Mouse (Mus musculus): ENCODE measurements at regions not wholly inside any gene's neighbourhood (a gene's known extent, or its start where the extent isn't known, plus 50 kb on each side); places are given as distances from the start of the nearest gene placed in this dataset.

GRCm38 (mm10) chr3:105375820-105376219, 76.3 kb upstream of the Kcnd3 start:
- WGBS = 25% methylated on average over 7 of the region's 7 CpGs
- peak overlapping the region; percentile 85 for H3K27ac ChIP-seq (ENCODE audit: low read depth)
- H3K9ac ChIP-seq (replicated peaks; ENCODE audit: low read depth, low read length) = peak overlapping the region; percentile 64
- ATAC-seq (ENCODE audit: insufficient read depth, low read depth) (peak; percentile 77), DNase-seq (ENCODE audit: low spot score) (peak; percentile 35)
- peak overlapping the region; percentile 48 for H3K4me3 ChIP-seq (ENCODE audit: low read depth, low read length)
- H3K27me3 ChIP-seq (ENCODE audit: control insufficient read depth, insufficient read depth, low read length) = no peaks in the 10 kb centered on the region
- no peaks in the 10 kb centered on the region for H3K9me3 ChIP-seq (replicated peaks; ENCODE audit: control insufficient read depth, low read length)
- peaks cover 20% of the 10 kb centered on the region for H3K4me1 ChIP-seq (ENCODE audit: control insufficient read depth, insufficient read depth)
- TF ChIP-seq EP300 (IDR thresholded peaks at IDR 0.05; ENCODE audit: low read depth) (no peak), CTCF (IDR thresholded peaks at IDR 0.05; ENCODE audit: low read depth) (no peak)
- no peaks in the 10 kb centered on the region for H3K36me3 ChIP-seq (replicated peaks; ENCODE audit: control insufficient read depth, insufficient read depth, low read length)
- peak overlapping the region; percentile 60 for H3K4me2 ChIP-seq (ENCODE audit: low read depth, low read length)

GRCm38 (mm10) chr3:105376346-105376745, 75.8 kb upstream of the Kcnd3 start:
- no peak; the same call in 1 of the 2 replicates for ATAC-seq (ENCODE audit: insufficient read depth, low read depth)
- no peaks in the 10 kb centered on the region for H3K27me3 ChIP-seq (ENCODE audit: control insufficient read depth, insufficient read depth, low read length)
- peak overlapping the region; percentile 60 for H3K4me2 ChIP-seq (ENCODE audit: low read depth, low read length)
- no peak for DNase-seq (ENCODE audit: low spot score)
- 41% methylated on average over 5 of the region's 5 CpGs for WGBS
- H3K9ac ChIP-seq (replicated peaks; ENCODE audit: low read depth, low read length) = no peak overlapping the region
- peaks cover 20% of the 10 kb centered on the region for H3K4me1 ChIP-seq (ENCODE audit: control insufficient read depth, insufficient read depth)
- H3K9me3 ChIP-seq (replicated peaks; ENCODE audit: control insufficient read depth, low read length) = no peaks in the 10 kb centered on the region
- no peak for TF ChIP-seq CTCF (IDR thresholded peaks at IDR 0.05; ENCODE audit: low read depth)
- TF ChIP-seq EP300 (IDR thresholded peaks at IDR 0.05; ENCODE audit: low read depth) = no peak
- no peaks in the 10 kb centered on the region for H3K36me3 ChIP-seq (replicated peaks; ENCODE audit: control insufficient read depth, insufficient read depth, low read length)
- peak overlapping the region; percentile 85 for H3K27ac ChIP-seq (ENCODE audit: low read depth)
- 0 out of 2 replicates have a peak overlapping the region, but pooled peaks have one; percentile 48 for H3K4me3 ChIP-seq (ENCODE audit: low read depth, low read length)

GRCm38 (mm10) chr3:105380818-105381217, 71.3 kb upstream of the Kcnd3 start:
- peaks cover 12% of the 10 kb centered on the region; the same call in 1 of the 2 replicates for H3K4me1 ChIP-seq (ENCODE audit: control insufficient read depth, insufficient read depth)
- DNase-seq (ENCODE audit: low spot score) (no peak), ATAC-seq (ENCODE audit: insufficient read depth, low read depth) (no peak)
- H3K4me2 ChIP-seq (ENCODE audit: low read depth, low read length) = no peak overlapping the region
- no peaks in the 10 kb centered on the region for H3K36me3 ChIP-seq (replicated peaks; ENCODE audit: control insufficient read depth, insufficient read depth, low read length)
- H3K27ac ChIP-seq (ENCODE audit: low read depth) = no peak overlapping the region
- H3K27me3 ChIP-seq (ENCODE audit: control insufficient read depth, insufficient read depth, low read length) = no peaks in the 10 kb centered on the region
- TF ChIP-seq CTCF (IDR thresholded peaks at IDR 0.05; ENCODE audit: low read depth) = no peak
- no peak for TF ChIP-seq EP300 (IDR thresholded peaks at IDR 0.05; ENCODE audit: low read depth)
- 87% methylated on average over 4 of the region's 4 CpGs for WGBS
- H3K4me3 ChIP-seq (ENCODE audit: low read depth, low read length) = no peak overlapping the region
- H3K9ac ChIP-seq (replicated peaks; ENCODE audit: low read depth, low read length) = no peak overlapping the region
- no peaks in the 10 kb centered on the region for H3K9me3 ChIP-seq (replicated peaks; ENCODE audit: control insufficient read depth, low read length)

- no peak for TF ChIP-seq CTCF (IDR thresholded peaks at IDR 0.05; ENCODE audit: low read depth)
- TF ChIP-seq EP300 (IDR thresholded peaks at IDR 0.05; ENCODE audit: low read depth) = no peak
- H3K4me2 ChIP-seq (ENCODE audit: low read depth, low read length) = no peak overlapping the region
- no peak for DNase-seq (ENCODE audit: low spot score)
- H3K9me3 ChIP-seq (replicated peaks; ENCODE audit: control insufficient read depth, low read length) = no peaks in the 10 kb centered on the region
- no peaks in the 10 kb centered on the region for H3K27me3 ChIP-seq (ENCODE audit: control insufficient read depth, insufficient read depth, low read length)
- no peak overlapping the region for H3K4me3 ChIP-seq (ENCODE audit: low read depth, low read length)
- 40% methylated on average over 8 of the region's 8 CpGs for WGBS
- ATAC-seq (ENCODE audit: insufficient read depth, low read depth) = no peak
- H3K4me1 ChIP-seq (ENCODE audit: control insufficient read depth, insufficient read depth) = 0 out of 2 replicates have a peak, but pooled peaks cover 8% of the 10 kb centered on the region
- no peaks in the 10 kb centered on the region for H3K36me3 ChIP-seq (replicated peaks; ENCODE audit: control insufficient read depth, insufficient read depth, low read length)
- no peak overlapping the region for H3K27ac ChIP-seq (ENCODE audit: low read depth)
- H3K9ac ChIP-seq (replicated peaks; ENCODE audit: low read depth, low read length) = no peak overlapping the region
These were observed 59.3 kb upstream of the Kcnd3 start for GRCm38 (mm10) chr3:105392611-105393514.

Data from heart, postnatal 0 days (tissue).